Mouse (Mus musculus): ENCODE data around the gene Tnfrsf4. TPM values are rescaled to one million over a fixed set of nuclear protein-coding genes. Genes with fewer than 3 reads are reported as not detected.

Tnfrsf4 gene
- polyA plus RNA-seq, 3 experiments from 2014 or later: 682 to 810 (median 720) TPM

DNA sequence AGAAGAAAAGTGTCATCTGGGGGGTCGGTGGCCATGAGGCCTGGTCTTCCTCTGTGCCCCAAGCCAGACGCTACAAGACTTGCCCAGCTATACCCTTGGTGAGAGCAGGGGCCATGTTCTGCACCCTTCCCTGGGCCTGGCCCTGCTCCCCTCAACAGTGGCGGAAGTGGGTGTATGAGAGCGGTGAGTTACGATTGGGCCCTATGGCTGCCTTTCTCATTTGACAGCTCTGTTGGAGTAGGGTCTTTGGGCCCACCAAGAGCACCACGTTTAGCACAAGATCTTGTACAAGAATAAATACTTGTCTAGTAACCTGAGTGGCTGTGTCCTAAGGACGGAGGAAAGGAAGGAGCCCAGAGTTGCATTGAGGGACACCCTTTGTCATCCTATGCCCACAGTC, 14.9 kb downstream of the Tnfrsf4 start:
- ATAC-seq: no peak

DNA sequence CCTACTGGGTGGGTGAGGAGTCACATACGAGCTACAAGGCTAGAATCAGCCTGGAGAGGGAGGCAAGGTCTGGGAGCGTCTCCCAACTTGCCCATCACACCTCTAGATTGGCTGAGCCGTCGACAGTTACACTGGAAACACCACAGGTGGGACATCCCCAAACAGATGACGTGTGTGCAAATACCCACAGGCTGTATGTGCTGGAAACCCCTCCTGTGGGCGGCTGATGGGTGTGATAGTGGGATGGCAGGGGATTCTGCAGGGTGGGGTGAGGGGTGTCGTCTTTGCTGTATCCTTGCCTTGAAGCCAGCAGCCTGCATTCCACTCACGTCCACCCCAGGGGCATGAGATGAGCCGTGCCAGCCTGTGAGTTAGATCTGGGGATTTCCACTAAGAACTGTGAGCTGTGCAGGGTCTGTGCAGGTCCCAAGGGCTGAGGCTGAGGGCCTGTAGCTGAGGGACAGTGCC, 17.0 kb downstream of the Tnfrsf4 start:
- peak; percentile 48 for ATAC-seq

DNA sequence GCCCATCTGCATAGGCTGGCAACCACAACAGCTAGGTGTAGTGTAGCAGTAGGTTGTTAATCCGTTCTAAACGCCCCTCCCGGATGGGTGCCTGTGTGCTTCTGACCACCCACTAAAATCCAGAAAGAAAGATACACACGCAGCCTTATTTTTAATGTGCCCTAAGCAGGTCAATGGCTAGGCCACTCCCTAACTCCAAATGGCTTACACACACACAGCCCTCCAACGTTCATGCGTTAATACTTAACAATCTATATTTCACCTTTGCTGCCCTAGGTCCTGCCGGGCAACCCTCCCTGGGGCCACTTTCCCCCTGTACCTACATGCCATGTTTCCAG, 17.6 kb downstream of the Tnfrsf4 start:
- no peak for ATAC-seq

DNA sequence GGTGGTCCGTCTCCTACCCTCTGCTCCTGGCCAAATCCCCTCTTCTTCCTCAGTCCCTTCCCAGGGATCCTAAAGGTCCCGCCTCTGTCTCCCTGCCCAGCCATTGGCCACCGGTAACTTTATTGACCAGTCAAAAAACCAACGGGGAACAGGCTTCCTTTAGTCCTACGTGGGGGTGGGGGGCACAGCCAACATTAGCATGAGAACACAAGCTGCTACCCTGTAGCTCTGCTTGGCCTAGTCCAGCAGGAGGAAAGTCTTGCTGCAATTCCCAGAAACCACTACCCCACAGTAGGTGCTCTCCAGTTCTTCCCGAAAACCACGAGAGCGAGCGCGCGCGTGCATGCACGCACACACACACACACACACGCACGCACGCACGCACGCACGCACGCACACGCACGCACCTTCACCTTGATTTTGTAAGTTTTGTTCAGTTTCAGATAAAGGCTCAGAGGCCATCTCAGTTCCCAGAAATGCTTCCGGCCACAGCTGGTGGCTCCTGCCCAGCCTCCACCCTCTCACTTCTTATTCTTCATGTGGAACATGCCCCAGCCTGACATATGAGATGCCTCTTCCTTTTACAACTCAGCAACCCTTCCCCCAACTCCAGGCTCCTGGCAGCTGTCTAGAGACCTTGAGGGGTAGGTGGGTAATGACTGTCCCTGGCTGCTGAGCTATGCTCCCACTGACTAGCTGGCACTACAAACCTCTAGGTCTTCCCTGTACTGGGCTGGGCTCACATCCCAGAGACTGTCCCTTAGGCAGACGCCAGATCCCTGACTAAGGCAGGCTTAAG, 18.1 kb downstream of the Tnfrsf4 start:
- peak; percentile 38 for ATAC-seq

DNA sequence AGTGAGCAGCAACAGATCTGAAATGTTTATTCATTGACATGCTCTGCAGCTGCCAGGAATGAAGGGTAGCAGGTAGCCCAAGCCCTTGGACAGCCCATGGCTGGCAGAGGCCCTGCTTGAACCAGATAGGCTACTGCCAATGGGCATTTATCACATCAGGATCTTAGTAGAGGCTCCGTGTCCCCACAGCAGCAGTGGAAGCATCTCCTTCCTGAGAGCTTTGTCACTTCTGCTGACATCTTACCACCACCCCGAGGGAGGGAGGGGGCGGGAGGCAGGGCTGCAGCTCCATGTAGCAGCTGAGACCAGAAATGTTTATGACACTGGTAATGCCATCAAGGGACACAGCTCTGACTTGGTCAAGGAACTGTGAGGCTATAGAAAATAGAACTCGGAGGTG, 19.2 kb downstream of the Tnfrsf4 start:
- peak; percentile 12 for ATAC-seq

DNA sequence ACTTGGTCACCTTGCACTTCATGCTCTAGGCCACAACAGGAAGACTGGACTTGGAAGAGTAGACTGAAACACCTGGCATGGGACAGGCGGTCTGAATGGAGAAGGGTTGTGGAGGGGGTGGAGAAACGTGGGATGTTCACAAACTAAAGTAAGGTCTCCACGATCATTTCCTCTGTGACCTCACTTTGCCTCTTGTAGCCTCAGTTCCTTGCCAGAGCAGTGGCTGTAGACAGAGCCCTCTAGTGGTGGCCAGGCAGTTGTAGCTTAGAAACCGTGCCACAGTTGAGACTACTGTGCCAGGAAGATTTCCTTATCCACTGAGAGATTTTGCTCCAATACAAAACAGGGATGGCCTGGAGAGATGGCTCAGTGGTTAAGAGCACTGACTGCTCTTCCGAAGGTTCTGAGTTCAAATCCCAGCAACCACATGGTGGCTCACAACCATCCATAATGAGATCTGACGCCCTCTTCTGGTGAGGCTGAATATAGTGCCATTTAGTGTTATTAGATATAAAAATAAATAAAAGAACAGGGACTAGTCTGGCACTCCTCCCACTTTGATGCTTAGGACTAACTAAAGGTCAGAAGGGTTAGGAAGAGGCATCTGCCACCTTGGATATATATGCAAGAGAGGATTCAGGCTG, 20.0 kb downstream of the Tnfrsf4 start:
- peak; percentile 59 for ATAC-seq

DNA sequence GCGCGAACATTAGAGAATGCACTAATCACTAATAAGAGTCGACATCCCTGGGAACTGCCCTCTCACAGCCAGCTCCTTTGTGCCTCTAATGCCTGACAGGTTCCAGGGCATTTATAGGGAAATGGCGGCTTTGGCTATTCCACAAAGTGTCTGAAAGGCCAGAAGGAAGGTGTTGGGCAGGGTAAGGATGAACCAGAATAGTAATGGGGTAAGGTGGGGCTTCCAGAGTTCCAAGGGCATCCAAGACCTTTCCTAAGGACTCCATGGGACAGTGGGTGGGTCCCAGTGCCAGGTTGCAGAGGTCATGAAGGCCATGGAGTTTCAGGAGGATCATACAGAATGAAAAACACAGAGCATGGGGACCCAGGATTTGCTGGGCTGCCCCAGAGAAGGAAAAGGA, 20.7 kb downstream of the Tnfrsf4 start:
- ATAC-seq: no peak

DNA sequence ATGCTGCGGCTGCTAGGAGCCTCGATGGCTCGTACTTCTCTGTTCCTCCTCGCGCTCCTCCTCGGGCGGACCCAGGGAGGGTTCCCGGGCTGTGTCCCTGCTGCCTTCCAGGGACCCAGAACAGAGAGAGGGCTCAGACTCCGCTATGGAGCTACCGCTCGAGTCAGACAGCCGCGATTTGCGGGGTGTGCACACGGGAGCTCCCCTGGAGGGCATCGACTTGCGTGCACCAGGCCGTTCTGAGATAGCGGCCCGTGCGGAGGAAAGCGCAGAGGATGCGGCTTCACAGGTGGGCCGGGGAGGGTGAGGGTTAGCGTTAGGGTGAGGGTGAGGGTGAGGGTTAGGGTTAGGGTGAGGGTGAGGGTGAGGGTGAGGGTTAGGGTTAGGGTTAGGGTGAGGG, 21.3 kb downstream of the Tnfrsf4 start:
- ATAC-seq: no peak

DNA sequence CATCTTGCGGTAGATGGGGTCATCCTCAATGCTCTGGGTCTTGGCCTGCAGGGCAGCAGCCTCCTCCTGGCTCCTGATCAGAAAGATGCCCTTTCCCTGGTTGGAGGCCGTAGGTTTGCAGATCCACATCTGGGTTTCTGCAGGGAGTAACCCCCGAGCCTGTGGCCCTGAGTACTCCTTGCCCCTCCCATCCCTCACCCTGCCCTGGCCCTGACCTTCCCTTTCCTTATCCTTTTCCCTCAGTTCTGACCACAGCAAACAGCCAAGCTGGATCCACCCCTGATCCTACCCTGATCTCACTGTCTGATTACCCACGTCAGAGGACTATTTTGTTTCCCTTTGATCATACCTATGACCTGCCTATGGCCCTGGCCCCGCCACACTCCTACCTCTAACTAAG, 31.1 kb downstream of the Tnfrsf4 start:
- ATAC-seq: no peak

DNA sequence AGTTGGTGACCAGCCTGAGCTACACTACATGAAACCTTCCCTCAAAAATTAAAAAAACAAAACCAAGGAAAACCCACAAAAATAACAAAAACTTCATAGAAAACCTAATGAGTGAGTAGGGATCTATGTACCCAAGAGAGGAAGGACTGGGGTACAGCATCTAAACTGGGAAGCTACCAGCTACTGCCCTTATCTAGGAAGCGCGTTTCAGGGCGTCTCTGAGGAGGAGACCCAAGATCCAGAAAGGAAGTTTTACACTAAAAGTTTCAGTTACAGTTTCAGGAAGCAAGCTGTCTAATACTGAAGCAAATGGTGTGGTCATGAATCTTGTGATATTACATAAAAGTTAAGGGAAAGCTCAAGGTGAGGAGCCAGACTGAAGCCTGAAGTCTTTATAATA, 36.1 kb downstream of the Tnfrsf4 start:
- no peak for ATAC-seq

DNA sequence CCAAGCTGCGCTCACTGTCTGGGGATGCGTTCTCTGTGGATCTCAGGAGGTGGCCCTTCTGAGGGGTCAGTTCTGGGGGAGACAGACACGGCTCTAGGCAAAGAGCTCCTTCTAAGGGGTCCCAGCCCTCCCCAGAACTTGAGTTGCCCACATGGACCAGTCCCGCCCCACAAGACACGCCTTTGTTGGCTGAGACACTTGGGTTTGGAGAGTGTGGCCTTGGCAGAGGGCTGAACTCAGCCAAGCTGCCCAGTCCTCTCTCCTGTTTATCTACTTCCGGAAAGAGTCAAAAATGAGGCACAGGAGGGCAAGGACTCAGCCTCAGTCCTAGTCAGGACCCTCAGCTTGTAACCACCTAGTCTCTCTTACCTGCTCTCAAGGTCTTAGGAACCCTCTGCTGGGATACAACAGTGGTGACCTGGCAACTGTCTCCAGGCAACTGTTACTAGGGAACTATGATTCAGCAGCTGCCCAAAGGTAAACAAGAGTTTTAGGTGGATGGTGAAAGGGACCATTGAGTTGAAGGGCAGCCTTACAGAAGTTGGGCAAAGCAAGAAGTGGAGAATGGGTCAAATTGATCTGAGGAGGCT, 36.8 kb downstream of the Tnfrsf4 start:
- ATAC-seq: no peak

DNA sequence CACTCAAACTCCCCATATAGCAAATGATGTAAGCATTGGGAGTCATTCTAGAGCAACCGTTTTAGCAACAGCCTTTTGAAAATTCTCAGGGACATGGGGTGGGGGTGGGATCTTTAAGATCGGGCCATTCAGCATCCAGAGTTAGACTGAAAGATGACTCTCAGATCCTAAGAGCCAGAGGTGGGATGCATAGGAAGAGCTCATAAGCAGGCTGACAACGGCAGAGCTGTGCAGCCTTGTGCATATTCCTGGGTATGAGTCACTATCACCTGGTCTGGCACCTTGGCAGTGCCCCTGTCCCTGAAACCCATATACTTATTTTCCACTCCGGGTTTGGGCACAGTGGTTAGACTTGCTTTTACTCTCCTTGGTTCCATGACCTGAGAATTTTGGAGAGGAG, 39.5 kb downstream of the Tnfrsf4 start:
- no peak for ATAC-seq

DNA sequence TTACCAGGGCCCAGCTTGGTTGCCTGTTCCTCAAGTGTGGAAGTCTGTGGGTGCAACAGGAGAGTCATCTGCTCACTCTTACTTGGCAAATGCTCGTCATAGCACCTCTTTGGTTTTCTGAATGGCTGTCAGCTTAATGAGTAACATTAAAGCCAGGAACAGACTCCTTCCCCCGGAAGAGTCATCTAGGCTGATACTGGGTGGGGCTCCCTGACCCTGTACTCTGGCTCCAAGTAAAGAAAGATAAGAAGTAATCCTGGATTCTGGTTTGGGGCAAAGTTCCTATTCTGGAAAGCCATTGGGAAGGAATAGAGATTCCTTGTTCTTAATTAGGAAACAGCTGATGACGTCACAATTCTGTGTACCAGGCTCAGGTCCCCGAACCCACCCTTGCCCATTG, 40.5 kb downstream of the Tnfrsf4 start:
- no peak for ATAC-seq

DNA sequence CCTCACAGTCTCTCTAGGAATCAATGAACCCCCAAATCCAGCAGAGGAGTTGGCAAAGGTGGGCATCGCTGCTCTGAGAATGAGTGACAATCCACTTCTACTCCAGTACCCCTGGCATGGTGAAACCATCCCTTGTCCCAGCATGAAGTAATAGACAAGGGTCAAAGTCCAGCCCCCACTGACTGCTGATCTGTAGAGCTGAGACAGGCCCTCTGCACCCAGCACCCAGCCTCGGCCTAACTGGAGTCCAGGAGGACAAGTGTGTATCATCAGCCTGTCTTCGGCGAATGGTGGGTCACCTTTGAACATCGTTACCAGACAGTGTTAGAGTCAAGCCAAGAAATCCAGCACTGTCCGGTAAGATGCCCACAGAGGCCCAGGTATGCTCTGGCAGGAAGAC, 41.0 kb downstream of the Tnfrsf4 start:
- no peak for ATAC-seq

DNA sequence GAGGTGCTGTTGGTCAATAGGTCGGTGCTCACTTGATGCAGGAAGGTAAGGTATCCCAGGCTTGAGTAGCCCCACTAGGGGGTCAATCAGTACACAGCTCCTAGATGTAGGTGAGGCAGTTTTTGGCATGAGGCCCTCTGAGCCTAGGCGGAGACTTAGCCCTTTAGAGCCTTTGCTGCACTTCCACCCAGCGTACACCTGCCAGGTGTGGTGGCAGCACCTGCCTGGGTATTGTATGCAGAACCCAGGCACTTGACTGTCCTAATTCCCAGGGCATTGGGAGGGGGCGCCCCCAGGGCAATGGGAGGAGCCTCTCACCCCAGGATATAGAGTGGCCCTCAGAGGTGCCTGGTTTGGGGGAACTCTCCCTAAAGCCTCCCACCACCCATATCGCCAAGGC, 41.5 kb downstream of the Tnfrsf4 start:
- no peak for ATAC-seq

DNA sequence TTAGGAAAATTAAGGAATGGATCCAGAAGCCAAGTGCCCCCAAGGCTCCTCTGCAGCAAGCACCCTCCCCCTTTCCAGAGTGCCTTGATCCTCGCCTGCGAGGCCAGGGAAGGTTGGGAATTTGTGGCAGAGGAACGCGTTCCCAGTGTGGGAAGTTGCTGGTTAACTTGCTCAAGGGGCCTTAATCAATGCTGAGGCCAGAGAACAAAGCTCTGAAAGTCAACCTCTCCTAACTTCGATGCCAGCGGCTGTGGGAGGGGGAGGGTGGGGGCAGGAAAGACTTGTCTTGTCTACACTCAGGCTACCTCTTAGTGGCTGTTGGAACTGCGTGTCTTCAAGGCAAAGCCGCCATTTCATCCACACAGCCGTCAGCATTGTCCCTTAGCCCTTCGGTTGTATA, 44.1 kb downstream of the Tnfrsf4 start:
- no peak for ATAC-seq

DNA sequence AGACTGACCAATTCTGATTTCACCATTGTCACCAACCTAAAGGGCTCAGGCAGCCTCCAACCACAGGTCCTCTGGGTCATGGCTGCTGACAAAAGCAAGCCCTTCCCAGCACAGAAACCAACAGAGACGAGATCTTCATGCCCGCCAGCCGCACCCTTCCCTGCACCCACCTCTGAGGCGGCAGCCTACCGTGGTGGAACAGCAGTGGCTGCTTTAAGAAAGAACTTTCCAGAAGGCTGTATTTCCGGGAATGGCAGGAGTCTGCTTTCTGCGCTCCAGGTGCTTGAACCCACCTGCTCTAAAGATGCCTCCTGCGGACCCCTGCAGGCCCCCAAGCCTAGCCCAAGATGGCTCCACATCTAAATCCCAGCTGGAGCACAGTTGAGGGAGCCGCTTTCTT, 45.2 kb downstream of the Tnfrsf4 start:
- no peak for ATAC-seq

DNA sequence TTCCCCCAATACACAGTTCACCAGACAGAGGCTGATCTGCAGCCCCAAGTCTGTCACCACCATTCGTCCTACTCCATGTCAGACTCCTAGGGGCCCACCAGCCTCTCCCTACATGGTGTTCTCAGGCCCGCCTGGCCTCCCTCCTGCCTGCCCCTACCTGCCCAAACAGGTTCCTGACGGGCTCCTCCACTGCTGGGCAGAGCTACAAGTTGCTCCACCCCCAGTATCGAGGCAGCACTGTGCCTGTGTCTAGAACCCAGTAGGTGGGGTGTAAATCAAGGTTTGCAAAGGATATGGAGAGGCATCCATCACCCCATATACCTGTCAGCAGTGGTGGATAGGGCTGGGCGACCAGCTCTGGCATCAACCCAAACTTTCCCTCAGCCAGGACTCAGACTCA, 45.6 kb downstream of the Tnfrsf4 start, which contains the start of gene Ttll10:
Gene Ttll10 (minus strand): TSS at position 154 of the 400 bp plus-strand sequence.
- ATAC-seq: no peak

DNA sequence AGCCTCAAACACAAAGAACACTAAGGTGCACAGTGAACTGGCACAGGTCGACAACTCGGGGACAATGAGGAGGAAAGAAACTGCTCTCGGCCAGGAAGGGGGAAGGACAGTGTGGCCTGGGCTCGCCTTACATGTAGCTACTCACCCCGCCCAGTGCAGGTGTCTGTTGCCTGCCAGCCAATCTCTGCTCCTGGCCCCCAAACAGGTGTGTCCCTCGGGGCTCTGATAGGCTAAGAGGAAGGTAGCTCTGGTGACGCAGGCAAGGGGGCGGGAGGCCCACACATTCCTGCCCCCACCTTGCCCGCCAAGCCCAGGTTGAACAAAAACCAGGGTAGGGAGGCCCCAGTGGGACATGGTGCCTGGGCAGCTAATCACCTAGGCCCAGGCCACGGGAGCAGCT, 46.1 kb downstream of the Tnfrsf4 start:
- ATAC-seq: no peak

DNA sequence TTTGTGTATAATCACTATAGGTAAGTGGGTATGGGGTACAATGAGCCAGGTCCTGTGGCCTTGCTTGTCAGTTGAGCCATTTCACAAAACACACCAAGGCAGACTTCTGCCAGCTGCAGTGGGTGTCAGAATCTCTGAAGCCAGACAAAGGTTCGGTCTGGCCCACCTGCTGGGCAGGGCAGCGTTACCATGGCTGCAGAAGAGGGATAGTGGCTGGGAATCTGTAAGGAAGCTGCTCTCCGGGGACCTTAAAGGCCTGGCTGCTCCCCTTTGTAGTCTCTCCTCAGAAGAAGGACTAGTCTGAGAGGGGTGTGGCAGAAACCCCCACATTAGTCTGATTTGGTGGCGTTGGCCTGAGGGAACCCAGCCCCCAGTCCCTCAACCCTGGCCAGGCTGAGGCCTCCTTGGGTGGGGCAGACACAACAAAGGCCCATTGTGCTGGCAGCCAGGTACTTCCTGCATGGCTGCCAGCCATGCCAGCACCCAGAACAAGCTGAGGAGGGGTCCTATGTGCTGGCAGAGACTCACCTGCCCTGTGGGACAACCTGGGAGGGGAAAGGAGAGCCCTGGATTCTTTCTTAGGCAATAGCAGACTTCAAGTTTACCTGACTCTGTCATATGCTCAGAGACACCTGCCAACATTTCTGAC, 50.3 kb downstream of the Tnfrsf4 start:
- ATAC-seq: no peak

DNA sequence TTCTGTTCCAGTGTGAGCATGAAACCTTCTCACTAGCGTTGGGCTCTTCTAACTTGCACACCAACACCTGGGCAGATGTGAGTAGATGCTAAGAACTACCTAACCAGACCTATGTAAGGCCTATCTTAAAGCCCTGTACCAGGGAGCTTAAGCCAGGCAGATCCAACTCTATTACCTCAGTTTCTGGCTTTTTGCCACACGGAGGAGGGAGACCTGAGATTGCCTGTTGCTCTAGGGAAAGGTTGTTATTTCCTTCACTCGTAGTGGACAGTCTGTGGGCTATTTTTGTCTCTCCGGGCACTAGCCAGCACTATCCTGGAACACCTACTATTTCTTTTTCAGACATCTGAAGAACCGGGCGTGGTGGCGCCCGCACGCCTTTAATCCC, 50.9 kb downstream of the Tnfrsf4 start:
- ATAC-seq: no peak

DNA sequence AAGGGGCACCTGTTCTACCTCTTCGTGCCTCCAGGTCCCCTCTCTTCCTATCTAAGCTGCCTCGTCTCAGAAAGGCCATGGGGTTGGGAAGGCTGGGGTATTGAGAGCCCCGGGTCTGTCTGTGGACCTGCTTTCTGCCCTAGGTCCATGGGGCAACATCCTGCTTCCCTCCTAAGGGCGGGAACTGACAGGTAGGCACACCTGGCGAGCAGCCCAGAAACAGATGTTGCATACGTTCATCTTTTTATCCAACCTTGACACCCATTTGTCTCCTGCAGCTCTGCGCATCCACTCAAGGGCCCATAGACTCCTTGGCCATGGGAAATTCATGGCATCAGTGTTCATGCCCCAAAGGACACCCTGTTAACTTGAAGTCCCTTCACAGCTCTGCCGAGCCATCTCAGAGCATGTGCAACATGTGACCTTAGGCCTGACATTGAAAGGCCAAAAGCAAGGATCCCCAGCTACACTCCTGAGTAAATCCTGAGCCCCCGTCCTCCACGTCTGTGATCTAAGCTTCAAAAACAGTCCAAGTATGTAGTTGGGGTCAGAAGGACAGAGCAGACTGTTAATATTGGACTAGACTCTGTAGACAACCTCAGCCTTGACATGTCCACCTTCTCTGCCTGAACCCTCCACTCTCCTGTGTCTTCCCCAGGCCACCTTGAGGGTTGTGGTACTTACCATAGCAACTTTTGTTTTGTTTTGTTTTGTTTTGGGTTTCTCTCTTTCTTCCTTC, 51.7 kb downstream of the Tnfrsf4 start:
- ATAC-seq: no peak
